Mouse (Mus musculus) ovary, postnatal 10 days (tissue): ENCODE measurements at regions not wholly inside any gene's neighbourhood (a gene's known extent, or its start where the extent isn't known, plus 50 kb on each side); places are given as distances from the start of the nearest gene placed in this dataset.
"Not testable (repeated sequence)": the region's sequence is repeated elsewhere in the genome, so short reads cannot be mapped to it uniquely, and the experiment has no call there.

Experiments
- DNase-seq: peaks from one replicate; pipeline ENCODE4 v3.0.0; 2022; ENCODE audit warnings: low spot score

DNA sequence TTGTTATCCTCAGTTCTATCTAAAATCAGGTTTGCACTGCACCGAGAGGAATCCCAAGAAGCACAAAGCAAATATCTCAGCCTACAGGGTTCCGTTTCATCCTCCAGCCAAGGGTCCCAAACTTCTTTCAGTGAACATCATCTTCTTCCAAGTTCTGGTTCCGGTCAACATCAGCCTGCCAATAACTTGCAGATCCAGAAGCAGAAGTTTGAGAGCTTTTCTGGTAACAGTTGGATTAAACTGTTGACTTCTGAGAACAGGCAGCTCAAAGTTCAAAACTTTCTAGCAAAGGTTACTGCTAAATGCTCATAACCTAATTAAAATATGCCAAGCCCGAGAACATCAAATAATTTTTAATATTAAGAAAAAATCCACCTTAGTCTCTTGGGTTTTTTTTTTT is 237.0 kb upstream of the Gm37988 start:
- no peak for DNase-seq

DNA sequence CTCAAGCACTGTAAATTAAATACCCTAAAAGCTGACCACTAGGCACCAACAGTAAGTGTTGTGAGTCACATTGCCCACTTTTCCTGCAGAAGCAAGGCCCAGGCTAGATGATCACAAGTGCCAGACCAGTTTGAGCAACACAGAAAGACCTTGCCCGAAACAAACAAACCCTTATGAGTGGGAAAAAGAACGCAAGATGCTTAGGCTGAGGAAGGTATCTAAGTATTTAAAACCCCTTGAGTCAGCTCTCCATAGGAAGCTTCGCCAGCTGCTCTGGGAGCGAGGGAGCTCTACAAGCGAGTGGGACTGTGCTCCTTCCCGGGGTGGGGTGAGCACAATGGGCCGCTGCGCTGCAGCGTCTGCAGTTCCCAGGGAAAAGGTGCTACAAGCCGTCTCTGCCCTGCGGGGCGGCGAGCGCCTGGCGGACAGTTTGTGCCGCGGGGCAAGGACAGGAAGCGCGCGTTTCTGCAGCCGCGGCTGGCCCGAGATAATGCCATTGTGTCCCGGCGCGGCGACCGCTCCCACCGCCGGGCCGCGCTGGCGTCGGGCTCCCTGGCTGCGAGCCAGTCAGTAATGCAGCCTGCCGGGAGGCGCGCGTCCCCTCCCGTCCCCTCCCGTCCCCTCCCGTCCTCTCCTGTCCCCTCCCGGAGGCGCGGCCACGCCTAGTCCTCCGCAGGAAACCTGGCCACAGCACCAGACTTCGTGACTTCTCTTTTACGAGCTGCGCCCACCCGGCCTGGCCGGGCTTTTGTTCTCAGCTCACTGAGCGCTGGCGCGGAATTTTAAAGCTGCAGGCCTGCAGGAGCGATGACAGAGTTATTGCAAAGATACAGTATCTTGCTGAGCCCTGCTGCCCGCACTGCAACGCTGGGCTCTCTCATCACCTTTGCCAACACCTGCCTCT is 236.1 kb upstream of the Gm37988 start:
- DNase-seq = peak; percentile 35

DNA sequence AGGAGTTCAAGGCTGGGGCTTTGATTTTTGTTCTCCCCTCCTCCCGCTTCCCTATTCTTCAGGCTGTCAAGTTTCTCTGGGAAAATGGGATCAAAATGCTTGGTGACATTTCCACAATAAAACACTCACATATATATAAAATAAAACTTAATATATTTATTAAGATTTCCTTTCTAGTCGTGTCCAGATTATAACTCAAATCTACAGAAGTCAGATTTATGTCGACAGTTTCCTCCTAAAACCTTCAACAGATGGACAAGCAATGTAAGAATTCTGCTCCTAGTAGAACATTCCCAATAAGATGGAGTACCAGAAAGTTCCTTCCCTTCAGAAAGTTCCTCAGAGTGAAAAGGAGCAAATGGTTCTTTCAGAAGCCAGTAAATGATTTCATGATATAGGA is 235.4 kb upstream of the Gm37988 start:
- DNase-seq = no peak

DNA sequence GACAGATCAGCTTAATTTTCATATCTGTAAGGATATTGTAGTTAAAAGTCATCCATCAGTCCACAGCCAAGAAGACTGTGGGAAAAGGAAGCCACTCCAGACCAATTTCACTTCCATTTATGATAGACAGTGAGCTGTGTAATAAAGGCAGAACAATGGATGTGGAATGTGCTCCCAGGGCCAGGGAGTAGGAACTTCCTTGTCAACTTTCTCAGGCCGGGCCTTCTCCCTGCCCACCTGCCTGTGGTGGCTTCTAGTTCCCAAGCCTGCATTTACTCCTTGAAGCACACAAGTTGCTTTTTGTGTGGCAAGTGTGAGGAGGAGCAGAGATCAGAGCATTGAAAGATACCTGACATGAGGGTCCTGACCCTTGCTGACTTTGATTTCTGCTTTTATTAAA is 233.6 kb upstream of the Gm37988 start:
- DNase-seq = no peak

DNA sequence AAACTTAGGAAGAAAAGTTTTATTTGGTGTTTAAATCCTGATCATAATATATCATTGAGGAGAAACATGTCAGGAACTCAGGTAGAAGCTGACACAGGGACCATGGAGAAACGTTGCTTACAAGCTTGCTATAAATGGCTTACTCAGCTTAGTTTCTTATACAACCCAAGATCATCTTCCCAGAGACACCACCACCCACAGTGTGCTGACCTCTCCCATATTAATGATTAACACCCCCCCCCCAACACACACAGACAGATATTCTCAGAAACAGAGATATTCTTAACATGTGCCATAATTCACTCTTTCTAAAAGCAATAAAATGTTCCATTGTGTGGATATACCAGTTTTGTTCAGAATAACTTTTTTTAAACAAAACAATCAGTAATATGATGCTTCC is 230.7 kb upstream of the Gm37988 start:
- no peak for DNase-seq

DNA sequence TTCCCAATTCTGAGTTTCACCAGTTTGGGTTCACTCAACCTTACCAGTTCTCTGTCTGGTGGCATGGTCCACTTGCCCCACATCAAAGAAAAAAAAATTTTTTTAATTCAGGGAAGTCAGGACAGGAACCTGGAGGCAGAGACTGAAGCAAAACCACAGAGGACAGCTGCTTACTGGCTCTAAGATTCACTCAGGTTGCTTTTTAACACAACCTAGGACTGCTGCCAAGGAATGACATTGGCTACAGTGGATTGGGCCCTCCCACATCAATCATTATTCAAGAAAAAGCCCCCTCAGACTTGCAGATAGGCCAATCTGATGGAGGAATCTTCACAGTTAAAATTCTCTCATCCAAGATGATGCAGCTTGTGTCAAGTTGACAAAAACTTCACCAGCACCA is 225.2 kb upstream of the Gm37988 start:
- no peak for DNase-seq

DNA sequence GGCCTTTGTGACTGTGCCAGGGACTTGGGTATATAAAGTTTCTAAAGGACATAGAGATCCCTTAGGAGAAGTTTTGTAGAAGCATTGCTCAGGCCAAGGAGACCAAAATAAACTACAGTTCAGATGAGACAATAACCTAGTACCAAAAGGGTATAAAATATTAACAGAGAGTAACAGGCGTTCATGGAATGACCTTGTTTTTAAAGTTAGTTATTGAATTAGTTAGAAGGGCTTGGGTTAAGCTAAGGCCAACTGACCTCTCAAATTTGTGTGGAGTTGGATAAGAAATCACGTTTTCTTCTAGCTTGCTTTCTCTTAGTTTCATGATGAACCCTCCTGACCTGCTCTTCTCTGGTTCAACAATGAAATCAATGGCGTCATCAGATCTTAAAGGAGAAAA is 209.8 kb upstream of the Gm37988 start:
- no peak for DNase-seq

DNA sequence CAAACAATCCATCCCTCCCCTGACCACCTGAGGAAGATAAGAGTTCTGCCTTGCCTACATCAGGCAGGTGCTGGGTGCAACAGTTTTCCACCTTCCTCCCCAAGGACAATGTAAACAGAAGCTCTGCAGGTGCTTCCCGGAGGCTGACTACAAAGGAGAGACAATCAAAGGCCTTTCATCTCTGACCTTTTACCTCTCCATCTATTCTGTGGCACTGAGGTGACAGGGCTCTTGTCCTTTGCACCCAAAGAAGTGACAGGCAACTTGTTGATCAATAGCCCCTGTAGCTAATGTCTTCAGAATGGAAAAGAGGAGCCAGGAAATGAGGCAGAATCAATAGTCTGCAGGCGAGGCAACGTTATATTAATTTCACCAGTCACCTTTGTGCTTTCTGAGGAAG is 209.3 kb upstream of the Gm37988 start:
- DNase-seq = no peak

DNA sequence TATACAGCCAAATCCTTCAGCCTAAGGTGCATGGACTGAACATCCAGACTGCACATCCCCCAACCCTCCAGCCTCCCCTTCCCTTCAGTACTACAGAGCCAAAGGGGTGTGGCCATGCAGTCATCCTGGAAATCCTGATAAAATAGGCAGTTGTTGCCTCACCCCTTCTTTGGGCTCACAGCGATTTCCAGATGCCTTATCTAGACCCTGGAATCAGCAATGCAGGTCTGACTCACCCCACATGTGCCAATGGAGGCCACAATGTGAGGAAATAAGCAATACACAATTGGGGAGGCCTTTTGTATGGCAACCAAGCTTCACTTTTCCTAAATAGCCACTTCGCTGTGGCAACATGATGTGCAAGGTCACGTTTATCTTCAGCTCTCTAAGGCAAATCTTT is 205.3 kb upstream of the Gm37988 start:
- DNase-seq = no peak

DNA sequence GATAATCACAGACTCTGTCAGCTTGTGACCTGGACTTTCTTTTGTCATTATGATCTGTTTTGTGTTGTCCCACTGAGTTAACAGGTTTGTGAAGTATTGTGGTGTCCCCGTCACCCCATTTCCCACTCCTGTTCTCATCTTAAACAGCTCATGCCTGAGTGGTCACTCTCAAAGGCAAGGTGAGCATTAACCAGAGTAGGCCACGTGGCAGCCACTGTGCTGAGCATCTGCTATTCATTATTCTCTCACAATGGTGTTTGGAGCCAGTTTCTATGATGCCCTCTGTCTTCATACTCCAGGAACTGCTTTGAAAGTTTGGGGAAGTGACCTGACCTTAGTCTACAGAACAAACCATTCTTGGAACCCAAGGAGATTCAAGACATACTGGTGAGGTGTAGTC is 198.9 kb upstream of the Gm37988 start:
- DNase-seq = no peak

DNA sequence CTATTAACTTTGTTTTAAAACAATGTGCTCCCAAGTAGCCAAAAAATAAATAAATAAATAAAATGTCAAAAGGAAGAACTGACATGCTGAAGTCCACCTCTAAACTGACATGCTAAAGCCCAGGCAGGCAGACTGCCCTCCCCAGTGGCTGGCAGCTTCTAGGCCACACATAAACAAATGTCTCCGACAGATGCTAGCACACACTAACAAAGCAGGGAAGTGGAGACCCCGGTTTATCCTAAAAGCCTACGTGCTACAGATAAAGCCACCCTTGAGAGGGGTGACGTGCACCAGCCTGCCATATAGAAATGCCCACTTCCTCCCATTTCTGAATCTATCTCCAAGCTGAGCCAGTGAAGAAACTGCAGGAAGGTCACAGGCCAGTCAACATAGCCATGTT is 194.4 kb upstream of the Gm37988 start:
- DNase-seq = no peak

DNA sequence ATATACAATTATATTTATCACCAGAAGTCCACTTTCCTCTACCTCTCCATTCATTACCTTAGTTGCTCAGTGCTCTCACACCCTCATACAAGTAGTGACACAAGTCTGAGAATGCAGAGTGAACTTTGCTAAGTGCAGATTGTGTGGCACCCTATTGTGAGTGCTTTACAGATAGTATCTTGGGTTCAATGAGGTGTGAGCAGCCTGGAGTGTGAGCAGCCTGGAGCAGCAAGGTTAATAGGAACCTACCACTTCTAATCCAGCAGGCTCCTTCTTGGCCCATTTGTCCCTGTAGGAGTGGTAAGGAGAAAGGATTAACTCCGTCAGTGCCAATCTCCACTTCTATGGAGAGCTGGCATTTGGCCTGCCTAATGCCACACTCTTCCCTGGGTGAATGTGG is 192.4 kb upstream of the Gm37988 start:
- no peak for DNase-seq

DNA sequence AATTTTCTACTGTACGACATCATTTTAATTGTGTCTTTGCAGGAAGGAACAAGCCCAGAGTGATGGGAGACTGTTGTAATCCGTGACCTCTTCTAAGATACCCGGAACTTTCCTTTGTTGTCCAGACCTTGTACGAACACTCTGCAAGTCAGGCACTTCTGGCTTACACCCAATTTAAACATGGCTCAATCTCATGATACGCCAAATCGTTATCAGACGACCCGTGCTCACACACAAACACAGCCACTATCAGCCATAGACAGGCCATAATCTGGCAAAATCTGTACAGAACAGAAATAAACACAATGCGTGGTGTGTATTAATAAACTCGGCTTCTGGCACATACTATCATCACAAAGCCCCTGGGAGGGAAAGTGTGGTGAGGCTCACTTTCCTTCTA is 190.2 kb upstream of the Gm37988 start:
- no peak for DNase-seq

DNA sequence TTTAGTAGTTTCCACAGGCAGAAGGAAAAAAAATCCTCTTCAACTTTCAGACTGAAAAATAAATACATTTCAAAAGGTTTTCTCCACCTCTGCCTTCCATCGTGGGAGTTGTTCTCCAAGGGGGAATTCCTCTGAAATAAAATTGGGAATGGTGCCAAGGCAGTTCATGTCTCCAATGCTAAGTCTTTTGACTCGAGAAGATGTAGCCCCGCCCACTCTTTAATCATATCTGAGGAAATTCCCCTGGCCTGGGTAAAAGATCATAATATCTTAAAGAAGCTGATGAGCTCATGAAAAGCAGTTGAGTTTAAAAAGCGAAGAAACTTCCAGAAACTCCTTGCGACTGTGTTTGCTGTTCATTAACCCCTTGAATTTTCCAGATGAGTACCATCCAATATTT is 185.3 kb upstream of the Gm37988 start:
- no peak for DNase-seq

DNA sequence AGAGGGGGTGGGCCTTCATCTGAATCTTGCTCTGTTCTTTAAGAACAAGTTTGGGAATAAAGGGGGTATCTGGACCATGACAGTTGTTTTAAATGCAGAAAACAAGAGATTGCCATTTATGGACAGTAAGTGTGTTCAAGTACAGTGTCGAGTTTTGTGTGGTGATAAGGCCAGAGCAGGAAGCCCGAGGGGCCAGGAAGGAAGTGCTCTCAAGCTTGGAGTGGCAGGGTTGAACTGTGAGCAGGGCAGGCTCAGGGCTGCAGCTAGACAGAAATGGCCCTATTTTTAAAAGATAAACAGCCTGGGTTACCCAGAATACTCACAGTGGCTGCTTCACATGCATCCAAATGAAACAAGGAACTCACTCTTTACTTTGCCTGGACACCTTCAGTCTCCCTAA is 184.4 kb upstream of the Gm37988 start:
- DNase-seq = no peak

DNA sequence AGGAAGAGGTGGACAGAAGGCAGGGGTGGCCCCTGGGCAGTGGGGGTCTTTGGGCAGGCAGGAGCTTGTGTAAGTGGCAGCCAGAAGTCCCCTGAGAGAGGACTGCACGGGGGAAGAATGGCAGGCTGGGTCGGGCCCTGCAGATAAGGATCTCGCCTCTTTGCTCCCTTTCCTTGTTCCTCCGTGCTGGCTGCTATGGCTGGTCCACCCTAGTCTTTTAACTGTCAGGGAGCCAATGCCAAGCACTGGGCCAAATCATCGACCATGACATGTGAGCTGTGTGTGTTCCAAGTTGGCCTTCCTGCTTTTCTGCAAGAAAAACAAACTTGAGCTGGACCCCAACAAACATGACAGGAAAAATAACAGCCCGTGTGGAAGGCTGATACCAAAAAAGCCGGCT is 153.8 kb upstream of the Gm37988 start:
- peak; percentile 8 for DNase-seq

DNA sequence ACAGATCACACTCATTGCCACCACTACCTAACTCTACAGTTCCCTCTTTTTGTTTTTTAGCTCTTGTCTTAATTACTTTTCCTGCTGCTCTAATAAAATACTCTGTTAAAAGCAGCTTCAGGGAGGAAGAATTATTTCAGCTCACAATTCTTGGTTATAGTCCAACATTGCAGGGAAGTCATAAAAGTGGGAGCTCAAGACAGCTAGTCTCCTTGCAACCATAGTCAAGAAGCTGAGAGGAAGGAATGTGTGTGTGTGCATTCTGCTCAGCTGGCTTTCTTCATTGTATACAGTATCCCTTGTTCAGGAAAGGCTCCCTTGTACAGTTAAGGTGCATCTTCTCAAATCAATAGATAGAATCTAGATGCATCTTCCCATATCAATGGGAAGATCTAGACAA is 152.4 kb upstream of the Gm37988 start:
- no peak for DNase-seq

DNA sequence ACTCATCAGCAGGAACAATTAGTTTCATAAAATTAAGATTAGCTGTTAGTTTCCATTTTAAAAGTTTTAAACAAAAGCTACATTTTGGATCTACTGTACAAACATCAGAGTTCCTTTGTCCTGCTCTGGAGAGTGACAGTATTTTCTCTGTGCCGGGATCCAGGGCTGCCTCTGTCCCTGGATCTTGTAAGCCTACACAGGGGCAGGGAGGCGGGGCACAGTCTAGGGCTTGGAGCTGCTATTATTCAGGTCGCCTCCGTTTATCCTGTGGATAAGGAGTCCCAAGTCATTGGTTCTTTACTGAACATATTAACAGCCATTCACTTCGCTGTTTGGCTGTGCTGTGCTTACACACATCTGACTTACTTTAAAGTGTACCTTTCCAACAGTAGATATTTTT is 150.8 kb upstream of the Gm37988 start:
- DNase-seq = no peak

DNA sequence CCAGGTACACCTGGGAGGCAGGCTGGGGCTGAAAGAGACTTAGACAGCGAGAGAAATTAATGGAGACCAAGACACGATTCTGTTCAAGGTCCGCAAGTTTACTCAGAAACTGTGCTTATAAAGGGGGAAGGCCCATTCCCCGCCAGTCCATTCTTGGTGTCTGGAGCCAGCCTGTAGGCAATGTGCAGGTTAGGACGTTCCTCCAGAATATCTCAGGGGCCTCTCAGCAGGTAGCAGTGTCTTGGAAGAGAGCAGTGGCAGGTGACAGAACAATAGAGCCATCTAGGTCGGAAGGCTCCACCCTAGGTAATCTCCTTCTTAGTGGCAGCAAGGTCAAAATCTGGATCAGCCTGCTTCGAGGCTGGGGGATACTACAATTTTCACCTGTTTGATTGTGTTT is 147.6 kb upstream of the Gm37988 start:
- not testable (repeated sequence) for DNase-seq

DNA sequence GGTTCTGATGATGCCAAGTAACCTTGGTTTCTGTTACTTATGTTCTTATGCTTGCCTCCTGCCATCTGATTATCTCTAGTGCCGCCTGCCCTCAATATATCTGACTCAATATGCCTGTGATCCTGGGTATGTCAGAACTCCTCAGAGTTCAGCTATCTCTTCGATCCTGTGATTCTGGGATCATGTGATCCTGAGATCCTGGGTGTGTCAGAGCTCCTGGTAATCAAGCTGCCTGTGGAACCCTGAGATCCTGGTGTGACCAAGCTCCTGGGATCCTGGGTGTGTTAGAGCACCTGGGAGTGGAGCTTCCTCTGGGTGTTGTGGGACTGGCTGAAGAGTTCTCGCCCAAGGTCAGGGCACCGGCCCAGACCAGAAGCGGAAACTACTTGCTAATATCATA is 147.1 kb upstream of the Gm37988 start:
- DNase-seq = not testable (repeated sequence)

DNA sequence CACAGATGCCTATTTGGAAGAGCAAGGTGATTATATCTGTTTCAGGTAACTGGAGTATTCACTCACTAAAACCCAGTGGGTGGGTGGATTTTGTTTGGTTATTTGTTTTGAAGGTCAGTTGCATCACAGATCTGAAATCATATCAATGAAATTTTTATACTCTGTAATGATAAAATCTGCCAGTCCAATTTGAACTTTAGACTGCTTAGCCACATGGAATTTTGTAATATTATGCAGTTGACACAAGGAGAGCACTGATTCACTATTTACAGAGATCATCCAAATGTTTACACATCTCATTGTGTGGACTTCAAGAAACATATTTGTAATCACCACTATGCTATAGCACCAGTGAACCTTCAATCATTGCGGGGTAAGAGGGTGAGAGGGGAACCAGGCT is 145.9 kb upstream of the Gm37988 start:
- no peak for DNase-seq

DNA sequence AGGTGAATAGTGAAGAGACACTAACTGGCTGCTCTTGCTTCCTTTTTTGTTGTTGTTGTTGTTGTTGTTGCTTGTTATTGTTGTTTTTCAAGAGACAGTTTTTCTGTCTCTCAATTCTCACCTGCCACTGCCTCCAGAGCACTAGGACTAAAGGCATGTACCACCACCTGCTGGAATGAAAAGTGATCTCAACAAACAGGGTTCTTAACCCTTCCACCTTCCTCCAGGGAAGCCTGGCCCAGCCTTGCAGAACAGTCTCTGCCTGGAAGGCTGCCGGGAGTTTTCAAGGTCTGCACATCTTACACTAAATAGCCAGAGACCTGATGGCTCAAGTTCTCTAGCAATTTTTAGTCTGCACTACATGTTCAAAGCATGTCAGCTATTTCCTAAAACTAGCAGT is 138.0 kb upstream of the Gm37988 start:
- no peak for DNase-seq

DNA sequence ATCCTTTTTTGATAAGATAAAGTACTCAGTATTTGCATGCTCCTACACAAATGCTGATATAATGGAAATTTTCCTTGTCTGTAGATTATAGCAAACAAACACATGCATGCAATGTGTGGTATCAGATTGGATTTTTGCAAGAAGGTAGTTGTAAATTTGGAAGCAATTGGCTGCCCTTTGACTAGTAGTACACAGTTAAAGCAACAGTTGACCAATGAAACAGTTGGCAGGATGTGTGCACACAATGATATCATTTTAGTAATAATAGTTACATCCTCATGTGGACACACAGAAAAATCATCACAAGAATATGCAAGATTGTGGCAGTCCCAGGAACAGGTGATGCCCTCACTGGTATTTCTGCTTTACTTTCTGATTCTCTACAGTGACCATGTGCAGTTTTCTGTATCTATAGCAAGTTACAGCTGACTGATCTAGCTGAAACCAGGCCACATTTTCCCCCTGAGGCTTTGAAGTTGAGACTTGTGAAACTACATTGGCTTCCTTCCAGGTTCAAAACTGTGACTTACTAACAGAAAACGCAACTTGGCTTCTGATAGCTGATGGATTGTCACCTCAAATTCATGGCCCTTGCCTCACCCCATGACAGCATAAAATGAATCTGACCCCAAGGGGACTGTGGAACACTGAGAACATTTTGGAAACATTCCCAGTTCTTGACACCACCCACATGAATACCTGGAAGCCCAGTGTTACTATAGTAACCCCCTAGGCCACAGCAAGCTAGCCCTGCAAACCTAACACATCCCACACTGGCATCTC is 136.3 kb upstream of the Gm37988 start:
- no peak for DNase-seq

DNA sequence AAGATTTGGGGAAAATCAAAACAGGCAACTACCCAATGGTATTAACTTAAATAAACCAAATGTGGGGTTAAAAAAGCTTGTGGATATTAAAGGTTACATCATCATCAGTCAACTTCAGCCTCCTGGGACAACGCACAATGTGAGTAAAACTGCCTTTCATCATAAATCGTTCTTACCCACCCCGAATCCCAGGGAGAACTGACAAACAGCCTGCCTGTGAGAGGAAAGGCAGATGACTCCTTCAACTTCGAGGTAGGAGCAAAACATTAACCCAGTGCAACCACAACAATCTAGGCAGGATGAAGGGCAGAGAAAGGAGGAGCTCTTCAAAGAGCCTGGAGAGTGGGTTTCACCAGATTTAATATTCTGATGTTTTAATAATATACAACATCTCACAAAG is 135.3 kb upstream of the Gm37988 start:
- DNase-seq = no peak
